Mouse (Mus musculus) stomach, embryonic 16.5 days (tissue): Measurements from ENCODE around the gene Fbxo24. TPM values are rescaled to one million over a fixed set of nuclear protein-coding genes. Genes with fewer than 3 reads are reported as not detected.

Experiments
- ATAC-seq: fragments of 200-750 bp; cut with Nextera tagmentation; 2 replicates; pipeline ENCODE4 v1.8.0; 2017; ENCODE audit warnings: moderate number of reproducible peaks, moderate TSS enrichment; ENCODE audit not compliant: insufficient read depth, low FRiP score
- H3K27ac ChIP-seq: fragments of 300-500 bp; sonication (generic); 2 replicates; pipeline ENCODE4 v1.5.1; 2014; ENCODE audit warnings: low read length
- H3K27me3 ChIP-seq: fragments of 300-500 bp; sonication (generic); 2 replicates; pipeline ENCODE4 v1.6.1; 2014; ENCODE audit warnings: low read length, control low read depth, mixed read lengths; ENCODE audit not compliant: control insufficient read depth, insufficient read depth
- H3K36me3 ChIP-seq: fragments of 300-500 bp; sonication (generic); 2 replicates; pipeline ENCODE4 v1.6.1; 2014; ENCODE audit warnings: low read length; ENCODE audit not compliant: control insufficient read depth, insufficient read depth
- H3K4me1 ChIP-seq: fragments of 300-500 bp; sonication (generic); 2 replicates; pipeline ENCODE4 v1.6.1; 2014; ENCODE audit warnings: low read length, control low read depth, mixed read lengths; ENCODE audit not compliant: control insufficient read depth, insufficient read depth
- H3K4me2 ChIP-seq: fragments of 300-500 bp; sonication (generic); 2 replicates; pipeline ENCODE4 v1.6.1; 2014; ENCODE audit warnings: low read depth, low read length, mixed read lengths
- H3K4me3 ChIP-seq: fragments of 300-500 bp; sonication (generic); replicated peaks from 2 replicates; pipeline ENCODE4 v1.5.1; 2014; ENCODE audit warnings: mild to moderate bottlenecking, low read length
- H3K9ac ChIP-seq: fragments of 300-500 bp; sonication (generic); 2 replicates; pipeline ENCODE4 v1.6.1; 2014; ENCODE audit warnings: low read length
- H3K9me3 ChIP-seq: fragments of 300-500 bp; sonication (generic); replicated peaks from 2 replicates; pipeline ENCODE4 v1.6.1; 2016; ENCODE audit warnings: low read length, control low read depth; ENCODE audit not compliant: control insufficient read depth
- WGBS: fragments of 180-500 bp; shearing (Covaris S2); extraction: QIAGEN DNeasy Blood & Tissue Kit; methylation state at CpG from one replicate; pipeline ENCODE4 v1.1.7; 2014; 5-methylcytosine and 5-hydroxymethylcytosine counted together
- polyA plus RNA-seq: library from polyadenylated mRNA; unstranded; fragments of >200 nt; fragmentation: Nextera tagmentation; extraction: Ambion mirVana; gene quantifications from 2 replicates; pipeline ENCODE4 v1.2.1, GENCODE M21; 2015

The Fbxo24 gene
- polyA plus RNA-seq, 1 experiment from 2014 or later: 0.09 TPM

- peak overlapping the region; percentile 95 for H3K27ac ChIP-seq
- no peaks in the 10 kb centered on the region for H3K36me3 ChIP-seq
- no peaks in the 10 kb centered on the region for H3K27me3 ChIP-seq
- ATAC-seq: no peak
- H3K9ac ChIP-seq: peak overlapping the region; percentile 6
- H3K9me3 ChIP-seq: no peaks in the 10 kb centered on the region
- 72% methylated on average over 5 of the region's 5 CpGs for WGBS
- H3K4me3 ChIP-seq: no peak overlapping the region
- peaks cover 48% of the 10 kb centered on the region for H3K4me1 ChIP-seq
- no peak overlapping the region for H3K4me2 ChIP-seq
These were observed 15.7 kb downstream of the Fbxo24 start for GRCm38 (mm10) chr5:137613076-137613475.

GRCm38 (mm10) chr5:137611245-137611602, 17.6 kb downstream of the Fbxo24 start:
- H3K9ac ChIP-seq: peak overlapping the region; percentile 71
- H3K9me3 ChIP-seq: no peaks in the 10 kb centered on the region
- H3K27ac ChIP-seq: peak overlapping the region; percentile 95
- peaks cover 50% of the 10 kb centered on the region for H3K4me1 ChIP-seq
- no peaks in the 10 kb centered on the region for H3K36me3 ChIP-seq
- no peaks in the 10 kb centered on the region for H3K27me3 ChIP-seq
- H3K4me2 ChIP-seq: peak overlapping the region; percentile 54
- WGBS: 12% methylated on average over 6 of the region's 6 CpGs
- H3K4me3 ChIP-seq: peak overlapping the region; percentile 48
- peak; percentile 65; the same call in 1 of the 2 replicates for ATAC-seq

GRCm38 (mm10) chr5:137610548-137611244, 18.1 kb downstream of the Fbxo24 start:
- Histone ChIP-seq H3K4me3 (peak overlapping the region; percentile 48), H3K4me2 (peak overlapping the region; percentile 54), H3K27me3 (no peaks in the 10 kb centered on the region), H3K36me3 (no peaks in the 10 kb centered on the region), H3K9me3 (no peaks in the 10 kb centered on the region), H3K27ac (peak overlapping the region; percentile 95), H3K4me1 (peaks cover 50% of the 10 kb centered on the region), H3K9ac (peak overlapping the region; percentile 71)
- 19% methylated on average over 12 of the region's 12 CpGs for WGBS
- ATAC-seq: peak; percentile 35; the same call in 1 of the 2 replicates

- peak overlapping the region; percentile 95; the same call in 1 of the 2 replicates for H3K27ac ChIP-seq
- H3K27me3 ChIP-seq: no peaks in the 10 kb centered on the region
- H3K9me3 ChIP-seq: no peaks in the 10 kb centered on the region
- H3K4me3 ChIP-seq: peak overlapping the region; percentile 48
- H3K4me1 ChIP-seq: peaks cover 50% of the 10 kb centered on the region
- H3K9ac ChIP-seq: peak overlapping the region; percentile 71
- 63% methylated on average over 4 of the region's 4 CpGs for WGBS
- ATAC-seq: no peak
- no peaks in the 10 kb centered on the region for H3K36me3 ChIP-seq
- peak overlapping the region; percentile 54 for H3K4me2 ChIP-seq
These were observed 18.7 kb downstream of the Fbxo24 start for GRCm38 (mm10) chr5:137610056-137610455.

- no peak overlapping the region for H3K9ac ChIP-seq
- WGBS: 65% methylated on average over 3 of the region's 3 CpGs
- peak overlapping the region; percentile 54; the same call in 1 of the 2 replicates for H3K4me2 ChIP-seq
- H3K27ac ChIP-seq: no peak overlapping the region; the same call in 1 of the 2 replicates
- H3K4me3 ChIP-seq: no peak overlapping the region
- peaks cover 50% of the 10 kb centered on the region for H3K4me1 ChIP-seq
- ATAC-seq: no peak
- H3K36me3 ChIP-seq: no peaks in the 10 kb centered on the region
- no peaks in the 10 kb centered on the region for H3K27me3 ChIP-seq
- H3K9me3 ChIP-seq: no peaks in the 10 kb centered on the region
These were observed 19.5 kb downstream of the Fbxo24 start for GRCm38 (mm10) chr5:137609292-137609691.

- Histone ChIP-seq H3K4me1 (peaks cover 50% of the 10 kb centered on the region), H3K4me3 (0 out of 2 replicates have a peak overlapping the region, but pooled peaks have one; percentile 4), H3K27me3 (no peaks in the 10 kb centered on the region), H3K4me2 (peak overlapping the region; percentile 40), H3K9me3 (no peaks in the 10 kb centered on the region), H3K9ac (peak overlapping the region; percentile 60), H3K27ac (no peak overlapping the region), H3K36me3 (no peaks in the 10 kb centered on the region)
- ATAC-seq: no peak
- 29% methylated on average over 23 of the region's 23 CpGs for WGBS
These were observed 20.1 kb downstream of the Fbxo24 start for GRCm38 (mm10) chr5:137608654-137609190.

- Histone ChIP-seq H3K9ac (peak overlapping the region; percentile 60), H3K4me1 (peaks cover 48% of the 10 kb centered on the region)
These were observed 20.7 kb downstream of the Fbxo24 start for GRCm38 (mm10) chr5:137607860-137608653.

GRCm38 (mm10) chr5:137601365-137601729, 27.5 kb downstream of the Fbxo24 start:
- Histone ChIP-seq H3K4me3 (peak overlapping the region; percentile 81), H3K9ac (peak overlapping the region; percentile 76), H3K27ac (peak overlapping the region; percentile 90), H3K4me1 (peaks cover 14% of the 10 kb centered on the region), H3K36me3 (no peaks in the 10 kb centered on the region), H3K9me3 (no peaks in the 10 kb centered on the region), H3K4me2 (peak overlapping the region; percentile 77), H3K27me3 (no peaks in the 10 kb centered on the region)
- under 1% methylated on average over 22 of the region's 22 CpGs for WGBS
- ATAC-seq: no peak

More at GRCm38 (mm10) chr5:137607860-137608653, 20.7 kb downstream of the Fbxo24 start:
- no peak for ATAC-seq
- Histone ChIP-seq H3K36me3 (no peaks in the 10 kb centered on the region), H3K4me3 (0 out of 2 replicates have a peak overlapping the region, but pooled peaks have one; percentile 4), H3K4me2 (peak overlapping the region; percentile 40), H3K27ac (no peak overlapping the region), H3K27me3 (no peaks in the 10 kb centered on the region), H3K9me3 (no peaks in the 10 kb centered on the region)
- WGBS: 24% methylated on average over 26 of the region's 26 CpGs
